Mouse (Mus musculus): ENCODE data around the gene Pcx.

- TF ChIP-seq EP300 (IDR thresholded peaks at IDR 0.05; ENCODE audit: insufficient read depth, low read depth, low read length) (no peak), CTCF (IDR thresholded peaks at IDR 0.05) (no peak), POLR2A (IDR thresholded peaks at IDR 0.05; ENCODE audit: insufficient read depth, low read depth, low read length) (no peak)
Measured at GRCm38 (mm10) chr19:4635986-4636385, 125.7 kb downstream of the Pcx start.

Measured in heart, adult 2 months (tissue).